Mouse (Mus musculus): ENCODE measurements around the gene Ern1. TPM values are rescaled to one million over a fixed set of nuclear protein-coding genes. Genes with fewer than 3 reads are reported as not detected.

Ern1 gene
- polyA plus RNA-seq, 1 experiment from 2014 or later, result 7.5 TPM

DNA sequence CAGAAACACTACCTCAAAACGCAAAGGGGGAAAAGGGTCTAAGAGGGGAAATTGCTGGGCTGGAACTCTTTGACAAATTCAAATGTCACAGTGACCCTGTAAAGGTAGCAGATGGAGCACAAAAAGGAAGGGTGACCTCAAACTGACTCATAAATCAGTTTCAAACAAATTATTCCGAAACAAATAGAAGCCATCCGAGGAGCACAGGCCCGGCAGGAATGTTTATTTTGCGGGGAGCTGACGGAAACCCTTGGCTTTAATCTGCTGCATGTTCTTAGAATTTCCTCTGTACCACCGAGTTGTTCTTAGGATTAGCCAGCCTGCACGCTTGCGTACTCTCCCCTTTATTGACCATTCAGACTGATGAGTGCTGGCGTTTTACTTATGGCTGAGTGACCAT is 2.4 kb upstream of the Ern1 start:
- Histone ChIP-seq H3K27me3 (no peaks in the 10 kb centered on the region), H3K4me1 (peaks cover 9% of the 10 kb centered on the region; the same call in 1 of the 2 replicates), H3K4me3 (no peak overlapping the region), H3K36me3 (no peaks in the 10 kb centered on the region), H3K9ac (no peak overlapping the region), H3K9me3 (no peaks in the 10 kb centered on the region), H3K4me2 (no peak overlapping the region), H3K27ac (no peak overlapping the region)
- WGBS, result 54% methylated on average over 10 of the region's 10 CpGs
- no peak for ATAC-seq (ENCODE audit: insufficient number of reproducible peaks, insufficient read depth, low FRiP score, low TSS enrichment, low read depth)

DNA sequence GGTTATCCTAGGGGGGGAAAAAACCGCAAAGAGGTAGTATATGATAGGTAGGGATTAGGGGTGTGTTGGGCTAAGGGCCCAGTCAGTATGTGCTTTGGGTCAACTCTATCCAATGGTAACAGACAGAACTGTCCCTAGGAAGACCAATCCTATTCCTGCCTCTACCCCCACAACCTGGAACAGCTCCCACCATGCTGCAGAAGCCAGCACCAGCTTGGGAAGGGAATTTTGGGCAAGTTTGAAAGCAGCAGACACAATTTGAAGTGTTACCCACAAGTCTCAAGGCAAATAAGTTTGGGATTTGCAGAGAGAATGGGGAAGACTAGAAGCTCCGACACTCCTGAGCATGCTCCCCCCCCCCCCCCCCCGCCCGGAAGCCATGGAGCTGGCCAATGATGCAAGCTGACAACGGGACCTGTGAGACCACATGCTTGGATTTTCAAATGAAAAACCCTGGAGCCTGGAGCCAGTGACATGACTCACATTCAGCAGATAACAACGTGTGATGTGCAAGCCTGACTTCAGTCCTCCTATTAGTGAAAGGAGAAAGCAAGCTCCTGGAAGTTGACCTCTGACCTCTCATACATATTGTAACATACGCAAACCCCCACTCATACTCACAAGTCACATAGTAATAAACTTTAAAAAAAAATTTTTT is 1.5 kb upstream of the Ern1 start:
- H3K27ac ChIP-seq, result no peak overlapping the region
- H3K4me3 ChIP-seq, result no peak overlapping the region
- no peaks in the 10 kb centered on the region for H3K9me3 ChIP-seq
- H3K4me1 ChIP-seq, result peaks cover 9% of the 10 kb centered on the region; the same call in 1 of the 2 replicates
- no peak overlapping the region for H3K9ac ChIP-seq
- no peaks in the 10 kb centered on the region for H3K36me3 ChIP-seq
- no peaks in the 10 kb centered on the region for H3K27me3 ChIP-seq
- WGBS, result 60% methylated on average over 7 of the region's 7 CpGs
- ATAC-seq (ENCODE audit: insufficient number of reproducible peaks, insufficient read depth, low FRiP score, low TSS enrichment, low read depth), result no peak
- H3K4me2 ChIP-seq, result no peak overlapping the region

DNA sequence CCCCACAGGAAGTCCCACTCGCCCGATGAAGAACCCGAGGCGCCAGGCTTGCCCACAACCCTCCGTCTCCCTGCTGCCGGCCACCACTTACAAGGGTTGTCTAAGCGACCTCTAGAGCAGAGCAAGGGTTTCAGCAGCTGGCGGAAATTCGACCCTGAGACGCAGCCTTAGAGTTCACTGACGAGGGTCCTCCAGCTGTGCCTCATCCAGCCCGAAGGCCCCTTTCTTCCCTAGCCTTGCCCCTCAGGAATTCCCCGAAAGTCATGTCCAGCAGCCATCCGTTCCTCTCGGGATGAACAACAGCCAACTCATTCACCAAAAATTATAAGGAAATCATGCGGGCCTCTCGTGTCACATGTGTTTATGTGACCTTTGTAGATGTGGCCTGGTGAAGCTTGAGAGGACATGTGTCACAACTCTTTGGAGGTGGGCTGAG is 492 bp upstream of the Ern1 start:
- WGBS, result 10% methylated on average over 17 of the region's 17 CpGs

DNA sequence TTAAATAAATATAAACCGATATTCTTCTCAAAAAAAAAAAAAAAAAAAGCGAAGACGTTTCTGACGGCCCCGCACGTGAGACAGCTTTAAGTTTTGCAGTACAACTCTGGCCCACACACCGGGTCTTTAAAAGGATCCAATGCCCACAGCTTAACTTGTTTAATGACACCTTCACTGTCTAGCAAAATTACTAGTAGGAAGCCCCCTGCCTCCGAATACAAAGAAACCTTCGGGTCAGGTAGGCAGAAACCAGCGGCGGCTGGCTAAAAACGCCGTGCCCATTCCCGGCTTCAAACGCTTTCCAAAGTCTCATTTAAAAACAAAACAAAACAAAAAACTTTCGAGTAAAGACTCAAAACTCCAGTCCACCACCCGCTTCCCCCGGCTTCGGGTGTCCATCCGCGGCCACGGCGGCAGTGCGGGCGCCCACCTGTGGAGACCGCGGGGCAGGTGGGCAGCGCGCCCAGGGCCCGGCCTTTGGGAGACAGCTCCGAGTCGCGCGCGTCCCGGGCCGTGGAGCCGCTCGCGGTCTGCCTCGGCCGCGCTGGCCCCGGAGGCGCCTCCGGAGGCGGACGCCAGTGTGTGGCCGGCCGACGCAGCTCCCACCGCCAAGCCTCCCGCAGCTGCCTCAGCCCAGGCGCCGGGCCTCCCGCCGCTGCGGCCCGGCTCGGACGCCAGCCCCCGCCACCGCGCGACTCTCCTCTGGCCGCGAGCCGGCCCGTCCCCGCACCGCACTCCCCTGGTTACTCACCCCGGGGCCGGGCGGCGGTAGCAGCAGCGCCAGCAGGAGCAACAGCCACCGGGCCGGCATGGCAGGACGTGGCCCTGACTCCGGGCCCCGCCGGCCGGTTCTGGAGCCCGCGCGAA is 553 bp downstream of the Ern1 start:
- H3K4me2 ChIP-seq, result peak overlapping the region; percentile 77
- peak overlapping the region; percentile 90 for H3K9ac ChIP-seq
- ATAC-seq (ENCODE audit: insufficient number of reproducible peaks, insufficient read depth, low FRiP score, low TSS enrichment, low read depth), result peak; percentile 73
- no peaks in the 10 kb centered on the region for H3K27me3 ChIP-seq
- under 1% methylated on average over 82 of the region's 86 CpGs for WGBS
- H3K4me1 ChIP-seq, result peaks cover 9% of the 10 kb centered on the region; the same call in 1 of the 2 replicates
- H3K36me3 ChIP-seq, result no peaks in the 10 kb centered on the region
- peak overlapping the region; percentile 97 for H3K4me3 ChIP-seq
- H3K27ac ChIP-seq, result peak overlapping the region; percentile 82
- no peaks in the 10 kb centered on the region for H3K9me3 ChIP-seq

More for the DNA sequence above, 492 bp upstream of the Ern1 start:
- peak overlapping the region; percentile 97 for H3K4me3 ChIP-seq
- H3K9ac ChIP-seq, result peak overlapping the region; percentile 49
- no peaks in the 10 kb centered on the region for H3K27me3 ChIP-seq
- peak overlapping the region; percentile 77 for H3K4me2 ChIP-seq
- H3K4me1 ChIP-seq, result peaks cover 9% of the 10 kb centered on the region; the same call in 1 of the 2 replicates
- no peaks in the 10 kb centered on the region for H3K36me3 ChIP-seq
- ATAC-seq (ENCODE audit: insufficient number of reproducible peaks, insufficient read depth, low FRiP score, low TSS enrichment, low read depth), result peak; percentile 3; the same call in 1 of the 2 replicates
- H3K27ac ChIP-seq, result peak overlapping the region; percentile 82; the same call in 1 of the 2 replicates
- no peaks in the 10 kb centered on the region for H3K9me3 ChIP-seq

DNA sequence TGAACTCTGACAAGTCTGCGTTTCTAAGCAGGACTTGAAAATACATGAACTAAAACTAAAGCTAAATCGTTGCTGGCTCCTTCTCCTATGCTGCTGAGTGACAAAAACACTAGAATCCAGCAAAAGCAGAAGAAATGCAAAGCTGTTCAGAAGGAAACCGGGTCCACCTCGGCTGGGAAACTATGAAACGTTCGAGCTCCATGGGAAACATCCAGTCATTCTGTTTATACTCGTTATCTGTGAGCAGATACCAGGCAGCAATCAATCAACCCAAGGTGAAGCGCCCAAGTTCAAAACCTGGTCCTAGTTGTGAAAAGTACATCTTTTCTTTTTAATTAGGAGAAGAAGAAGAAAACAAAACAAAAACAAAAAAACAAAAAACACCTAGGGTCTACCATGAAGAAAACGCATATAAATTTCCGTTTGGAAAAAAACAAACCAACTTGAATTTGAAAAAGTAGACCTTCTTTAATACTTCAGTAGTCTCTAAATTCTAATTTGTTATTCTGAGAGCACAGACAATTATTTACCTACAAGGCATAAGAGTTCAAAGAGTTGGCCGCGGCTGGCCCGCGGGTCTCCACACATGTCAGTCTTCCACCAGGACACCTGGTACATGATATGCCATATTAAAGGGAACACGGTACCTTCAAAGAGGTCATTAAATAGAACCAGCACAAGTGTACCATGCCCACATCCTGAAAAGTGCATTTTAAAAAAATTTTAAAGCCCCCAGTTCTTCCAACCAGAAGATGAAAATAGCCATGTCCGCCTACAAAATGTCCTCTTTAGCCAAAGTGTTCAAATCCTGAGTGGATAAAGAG is 1.4 kb downstream of the Ern1 start:
- Histone ChIP-seq H3K9me3 (no peaks in the 10 kb centered on the region), H3K27ac (no peak overlapping the region), H3K36me3 (no peaks in the 10 kb centered on the region), H3K9ac (peak overlapping the region; percentile 90; the same call in 1 of the 2 replicates), H3K4me3 (peak overlapping the region; percentile 97), H3K4me1 (peaks cover 9% of the 10 kb centered on the region; the same call in 1 of the 2 replicates), H3K4me2 (peak overlapping the region; percentile 77), H3K27me3 (no peaks in the 10 kb centered on the region)
- 38% methylated on average over 16 of the region's 16 CpGs for WGBS
- no peak for ATAC-seq (ENCODE audit: insufficient number of reproducible peaks, insufficient read depth, low FRiP score, low TSS enrichment, low read depth)

DNA sequence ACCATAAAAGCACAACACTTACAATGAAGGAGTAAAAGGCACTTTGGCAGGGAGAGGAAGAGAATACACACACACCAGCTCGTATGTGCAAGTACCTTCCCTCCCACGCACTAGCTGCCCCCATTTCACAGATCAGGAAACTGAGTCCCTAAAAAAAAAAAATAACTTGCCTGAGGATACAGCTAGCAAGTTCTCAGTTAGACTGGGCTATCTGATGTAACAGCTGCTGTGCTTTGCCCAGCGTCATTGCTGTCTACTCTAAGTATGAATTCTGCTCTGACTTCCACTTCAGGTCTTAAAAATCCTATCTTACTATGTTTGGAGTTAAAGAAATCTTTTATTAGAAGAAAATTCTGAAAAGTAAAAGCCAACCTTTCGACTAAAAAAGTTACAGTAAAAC is 2.0 kb downstream of the Ern1 start:
- H3K4me1 ChIP-seq, result peaks cover 9% of the 10 kb centered on the region; the same call in 1 of the 2 replicates
- no peak overlapping the region for H3K27ac ChIP-seq
- no peaks in the 10 kb centered on the region for H3K9me3 ChIP-seq
- no peak for ATAC-seq (ENCODE audit: insufficient number of reproducible peaks, insufficient read depth, low FRiP score, low TSS enrichment, low read depth)
- no peak overlapping the region for H3K9ac ChIP-seq
- 84% methylated on average over 4 of the region's 4 CpGs for WGBS
- no peak overlapping the region for H3K4me2 ChIP-seq
- H3K36me3 ChIP-seq, result no peaks in the 10 kb centered on the region
- H3K4me3 ChIP-seq, result no peak overlapping the region
- H3K27me3 ChIP-seq, result no peaks in the 10 kb centered on the region

DNA sequence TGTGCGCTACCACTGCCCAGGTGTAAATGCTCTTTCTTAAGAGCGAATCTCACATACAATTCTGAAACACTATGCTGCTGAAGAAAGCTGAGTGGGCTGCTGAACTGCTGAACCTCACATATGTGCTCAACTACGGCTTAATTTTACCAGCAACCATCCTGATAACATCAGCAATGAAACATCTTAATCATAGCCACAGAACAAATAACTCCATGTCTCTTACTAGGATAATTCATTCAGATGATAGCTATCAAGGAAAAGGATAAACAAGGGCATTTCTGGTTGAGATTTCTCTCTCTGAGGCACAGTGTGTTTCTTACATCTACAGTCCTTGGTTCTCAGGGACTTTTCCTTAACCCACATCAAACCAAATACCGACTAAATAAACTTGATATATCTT is 2.8 kb downstream of the Ern1 start:
- Histone ChIP-seq H3K27ac (no peak overlapping the region), H3K9me3 (no peaks in the 10 kb centered on the region), H3K4me2 (no peak overlapping the region), H3K9ac (no peak overlapping the region), H3K4me3 (no peak overlapping the region), H3K4me1 (peaks cover 9% of the 10 kb centered on the region; the same call in 1 of the 2 replicates), H3K27me3 (no peaks in the 10 kb centered on the region), H3K36me3 (no peaks in the 10 kb centered on the region)
- 76% methylated on average over 4 of the region's 4 CpGs for WGBS
- no peak for ATAC-seq (ENCODE audit: insufficient number of reproducible peaks, insufficient read depth, low FRiP score, low TSS enrichment, low read depth)

DNA sequence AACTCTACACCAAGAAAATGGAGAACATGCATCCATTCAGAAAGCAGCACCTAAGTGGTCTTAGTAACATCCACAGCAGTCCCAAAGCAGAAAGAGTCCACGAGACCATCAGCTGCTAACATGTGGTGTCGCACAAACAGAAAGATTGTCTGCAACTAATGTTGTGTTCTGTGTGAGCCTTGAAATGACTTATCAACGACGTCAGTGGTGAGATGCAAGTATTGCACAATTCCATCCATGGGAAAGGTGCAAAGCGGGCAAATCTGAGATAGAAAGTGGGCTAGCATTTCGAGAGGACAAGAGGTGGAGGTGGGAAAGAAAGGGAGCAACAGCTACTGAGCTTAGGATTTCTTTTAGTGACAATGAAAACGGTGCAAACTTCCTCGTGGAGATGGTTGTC is 4.8 kb downstream of the Ern1 start:
- Histone ChIP-seq H3K36me3 (no peaks in the 10 kb centered on the region), H3K9ac (no peak overlapping the region), H3K27ac (no peak overlapping the region), H3K4me1 (peaks cover 6% of the 10 kb centered on the region; the same call in 1 of the 2 replicates), H3K4me2 (no peak overlapping the region), H3K27me3 (no peaks in the 10 kb centered on the region), H3K9me3 (no peaks in the 10 kb centered on the region), H3K4me3 (no peak overlapping the region)
- no peak for ATAC-seq (ENCODE audit: insufficient number of reproducible peaks, insufficient read depth, low FRiP score, low TSS enrichment, low read depth)
- WGBS, result 88% methylated on average over 8 of the region's 8 CpGs

DNA sequence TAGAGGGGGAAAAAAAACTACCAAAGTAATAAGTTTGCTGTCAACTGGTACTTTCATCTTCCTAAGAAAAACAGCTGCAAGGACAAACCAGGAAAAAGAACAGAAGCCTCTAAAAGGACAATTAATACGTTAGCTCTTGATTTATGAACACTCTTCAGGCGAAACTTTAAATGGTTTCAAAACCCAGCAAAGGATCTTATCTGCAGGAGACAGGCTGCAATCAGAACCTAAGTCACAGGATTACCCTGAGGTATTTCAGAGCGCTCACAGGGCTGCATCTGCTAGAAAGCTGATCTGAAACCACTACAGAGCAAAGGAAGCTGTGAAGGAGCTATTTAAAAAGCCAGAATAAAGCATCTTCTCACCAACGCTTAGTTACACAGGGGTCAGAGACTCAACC is 6.0 kb downstream of the Ern1 start:
- no peaks in the 10 kb centered on the region for H3K9me3 ChIP-seq
- H3K27me3 ChIP-seq, result no peaks in the 10 kb centered on the region
- peaks cover 6% of the 10 kb centered on the region; the same call in 1 of the 2 replicates for H3K4me1 ChIP-seq
- no peak overlapping the region for H3K27ac ChIP-seq
- no peak overlapping the region for H3K9ac ChIP-seq
- no peak for ATAC-seq (ENCODE audit: insufficient number of reproducible peaks, insufficient read depth, low FRiP score, low TSS enrichment, low read depth)
- no peaks in the 10 kb centered on the region for H3K36me3 ChIP-seq
- no peak overlapping the region for H3K4me3 ChIP-seq
- WGBS, result 67% methylated on average over 4 of the region's 4 CpGs
- H3K4me2 ChIP-seq, result no peak overlapping the region

DNA sequence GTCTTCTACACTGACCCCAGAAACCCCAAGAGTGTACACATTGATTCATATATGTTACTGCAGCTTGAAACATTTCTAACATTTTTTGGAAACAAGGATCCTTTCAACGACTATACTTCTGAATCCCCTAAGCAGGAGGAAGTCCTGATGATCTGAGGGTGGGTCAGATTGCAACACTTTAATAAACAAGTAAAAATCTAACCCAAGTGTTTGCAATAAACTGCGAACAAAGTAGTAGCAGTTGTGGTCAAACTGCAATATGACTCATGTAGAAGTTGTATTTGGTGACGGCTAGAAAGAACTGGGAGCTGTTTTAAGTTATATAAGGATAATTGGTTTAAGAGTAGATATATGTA is 7.1 kb downstream of the Ern1 start:
- Histone ChIP-seq H3K9me3 (no peaks in the 10 kb centered on the region), H3K4me1 (0 out of 2 replicates have a peak, but pooled peaks cover 3% of the 10 kb centered on the region), H3K4me2 (no peak overlapping the region), H3K36me3 (no peaks in the 10 kb centered on the region), H3K9ac (no peak overlapping the region), H3K4me3 (no peak overlapping the region), H3K27me3 (no peaks in the 10 kb centered on the region), H3K27ac (no peak overlapping the region)
- WGBS, result 46% methylated on average over 3 of the region's 3 CpGs
- ATAC-seq (ENCODE audit: insufficient number of reproducible peaks, insufficient read depth, low FRiP score, low TSS enrichment, low read depth), result no peak
